Mouse (Mus musculus) hindbrain, embryonic 11.5 days (tissue): ENCODE measurements around the gene Chaf1a. TPM values are rescaled to one million over a fixed set of nuclear protein-coding genes. Genes with fewer than 3 reads are reported as not detected.

Source experiments
- ATAC-seq: fragments of 200-750 bp; cut with Nextera tagmentation; 2 replicates; pipeline ENCODE4 v1.8.0; 2017; ENCODE audit warnings: mild to moderate bottlenecking, moderate TSS enrichment, moderate library complexity; ENCODE audit not compliant: low FRiP score
- DNase-seq: peaks from one replicate; pipeline ENCODE4 v3.0.0-alpha.2; 2015; ENCODE audit warnings: low spot score
- H3K27ac ChIP-seq: fragments of 300-500 bp; sonication (generic); 2 replicates; pipeline ENCODE4 v1.5.1; 2014; ENCODE audit warnings: mild to moderate bottlenecking, low read depth, low read length
- H3K27me3 ChIP-seq: fragments of 300-500 bp; sonication (generic); 2 replicates; pipeline ENCODE4 v1.6.1; 2014; ENCODE audit warnings: mild to moderate bottlenecking, low read length, moderate library complexity, mixed read lengths; ENCODE audit not compliant: control insufficient read depth, insufficient read depth
- H3K36me3 ChIP-seq: fragments of 300-500 bp; sonication (generic); 2 replicates; pipeline ENCODE4 v1.6.1; 2014; ENCODE audit warnings: mild to moderate bottlenecking, low read length, moderate library complexity, mixed read lengths; ENCODE audit not compliant: control insufficient read depth, insufficient read depth
- H3K4me1 ChIP-seq: fragments of 300-500 bp; sonication (generic); replicated peaks from 2 replicates; pipeline ENCODE4 v1.6.1; 2014; ENCODE audit warnings: low read length, mixed read lengths; ENCODE audit not compliant: control insufficient read depth, insufficient read depth
- H3K4me2 ChIP-seq: fragments of 300-500 bp; sonication (generic); replicated peaks from 2 replicates; pipeline ENCODE4 v1.6.1; 2014; ENCODE audit warnings: mild to moderate bottlenecking, low read depth, low read length
- H3K4me3 ChIP-seq: fragments of 300-500 bp; sonication (generic); 2 replicates; pipeline ENCODE4 v1.5.1; 2014; ENCODE audit warnings: low read depth, low read length
- H3K9ac ChIP-seq: fragments of 300-500 bp; sonication (generic); 2 replicates; pipeline ENCODE4 v1.6.1; 2014; ENCODE audit warnings: low read depth, low read length
- H3K9me3 ChIP-seq: fragments of 300-500 bp; sonication (generic); 2 replicates; pipeline ENCODE4 v1.6.1; 2016; ENCODE audit warnings: low read length; ENCODE audit not compliant: control insufficient read depth
- WGBS: fragments of 180-500 bp; shearing (Covaris S2); extraction: QIAGEN DNeasy Blood & Tissue Kit; methylation state at CpG from one replicate; pipeline ENCODE4 v1.1.7; 2014; 5-methylcytosine and 5-hydroxymethylcytosine counted together
- polyA plus RNA-seq: library from polyadenylated mRNA; unstranded; fragments of >200 nt; fragmentation: Nextera tagmentation; extraction: Ambion mirVana; gene quantifications from 2 replicates; pipeline ENCODE4 v1.2.1, GENCODE M21; 2014

Gene Chaf1a
- polyA plus RNA-seq, 1 experiment from 2014 or later = 16.1 TPM

DNA sequence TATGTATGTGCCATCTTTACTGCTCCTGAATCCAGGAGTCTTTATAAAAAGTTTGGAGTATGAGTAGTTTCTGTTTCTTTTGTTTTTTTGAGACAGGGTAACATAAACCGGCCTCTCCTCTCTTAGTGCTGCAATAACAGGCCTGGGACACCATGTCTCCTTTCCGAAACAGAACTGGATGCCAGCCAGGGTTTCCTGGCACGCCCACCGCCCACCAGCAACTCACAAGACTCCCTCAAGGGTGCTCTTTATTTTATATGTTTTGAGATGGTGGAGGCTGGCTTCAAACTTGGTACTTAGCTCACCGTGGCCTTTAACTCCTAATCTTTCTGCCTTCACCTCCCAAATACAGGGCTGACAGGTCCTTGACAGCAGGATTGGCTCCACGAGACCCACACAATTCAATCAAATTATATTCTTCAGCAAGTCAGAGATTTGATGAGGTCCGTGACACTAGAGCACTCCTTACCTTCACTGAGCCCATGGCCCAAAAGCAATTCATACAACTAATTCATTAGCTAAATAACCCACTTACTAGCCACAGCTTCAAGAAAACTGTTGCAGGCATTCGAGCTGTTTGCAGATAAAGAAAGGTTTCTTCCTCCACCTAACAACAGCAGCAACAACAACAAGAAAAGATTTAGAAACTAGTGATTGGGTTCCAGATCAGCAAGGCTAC, 1.5 kb upstream of the Chaf1a start:
- H3K9me3 ChIP-seq = no peaks in the 10 kb centered on the region
- H3K27me3 ChIP-seq = no peaks in the 10 kb centered on the region
- 92% methylated on average over 8 of the region's 8 CpGs for WGBS
- peaks cover 9% of the 10 kb centered on the region for H3K4me1 ChIP-seq
- no peak overlapping the region for H3K4me2 ChIP-seq
- peaks cover 5% of the 10 kb centered on the region; the same call in 1 of the 2 replicates for H3K36me3 ChIP-seq
- ATAC-seq (no peak), DNase-seq (no peak)
- H3K27ac ChIP-seq = no peak overlapping the region
- no peak overlapping the region for H3K4me3 ChIP-seq
- no peak overlapping the region for H3K9ac ChIP-seq

DNA sequence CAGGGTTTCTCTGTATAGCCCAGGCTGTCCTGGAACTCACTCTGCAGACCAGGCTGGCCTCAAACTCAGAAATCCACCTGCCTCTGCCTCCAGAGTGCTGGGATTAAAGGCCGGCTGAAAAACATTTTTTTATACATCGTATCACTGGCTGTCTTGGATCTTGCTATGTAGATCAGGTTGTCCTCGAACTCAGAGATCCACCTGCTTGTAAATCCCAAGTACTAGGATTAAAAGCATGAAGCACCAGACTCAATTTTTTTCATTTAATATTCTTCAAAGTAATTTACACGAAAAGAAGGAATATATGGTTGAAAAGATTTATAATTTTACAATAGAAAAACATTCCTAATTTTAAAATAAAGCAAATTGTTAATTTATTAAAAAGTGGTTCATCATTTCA, 894 bp upstream of the Chaf1a start:
- Histone ChIP-seq H3K9me3 (no peaks in the 10 kb centered on the region), H3K4me2 (peak overlapping the region; percentile 87; the same call in 1 of the 2 replicates), H3K9ac (no peak overlapping the region), H3K27ac (no peak overlapping the region), H3K4me3 (no peak overlapping the region; the same call in 1 of the 2 replicates), H3K36me3 (no peaks in the 10 kb centered on the region), H3K27me3 (no peaks in the 10 kb centered on the region), H3K4me1 (peaks cover 9% of the 10 kb centered on the region)
- WGBS = 85% methylated on average over 4 of the region's 4 CpGs
- ATAC-seq = no peak
- no peak for DNase-seq

DNA sequence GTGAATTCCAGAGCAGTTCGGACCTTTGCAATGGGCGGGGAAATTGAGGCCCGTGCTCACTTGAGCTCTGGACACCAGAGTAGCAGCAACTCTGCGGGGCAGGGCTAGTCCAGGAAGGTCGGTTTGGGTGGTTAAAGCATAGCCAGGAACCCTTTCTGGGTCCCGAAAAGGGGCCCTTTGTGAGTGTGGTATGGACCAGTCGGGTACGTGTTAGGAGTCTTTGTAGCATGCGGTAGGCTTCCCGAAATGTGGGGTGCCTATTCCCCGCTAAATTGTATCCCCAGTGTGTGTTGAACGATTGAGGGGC, 571 bp downstream of the Chaf1a start:
- DNase-seq (peak; percentile 39), ATAC-seq (no peak)
- Histone ChIP-seq H3K27ac (no peak overlapping the region), H3K4me1 (peaks cover 3% of the 10 kb centered on the region; the same call in 1 of the 2 replicates), H3K36me3 (no peaks in the 10 kb centered on the region), H3K9ac (peak overlapping the region; percentile 82), H3K27me3 (no peaks in the 10 kb centered on the region), H3K4me2 (peak overlapping the region; percentile 87), H3K9me3 (no peaks in the 10 kb centered on the region), H3K4me3 (peak overlapping the region; percentile 83)
- 3% methylated on average over 12 of the region's 12 CpGs for WGBS

DNA sequence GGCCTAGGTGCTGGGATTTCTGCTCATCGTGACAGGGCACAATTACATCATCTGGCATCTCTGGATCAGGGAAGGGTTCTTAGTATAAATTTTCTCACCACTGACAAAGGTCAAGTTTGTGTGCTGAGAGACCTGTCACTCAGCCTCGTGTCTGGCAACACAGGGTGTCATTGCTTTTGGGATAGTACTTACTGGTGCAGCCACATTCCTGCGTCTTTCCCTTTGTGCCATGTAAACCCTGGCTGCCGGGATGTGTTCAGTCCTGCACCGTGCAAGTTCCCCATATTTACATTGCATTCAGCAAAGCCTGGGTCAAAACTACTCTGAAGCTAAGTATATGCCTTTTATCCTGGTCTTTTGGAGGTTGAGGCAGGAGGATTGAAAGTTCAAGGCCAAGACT, 11.1 kb downstream of the Chaf1a start:
- Histone ChIP-seq H3K9ac (no peak overlapping the region), H3K27me3 (no peaks in the 10 kb centered on the region), H3K4me1 (no peaks in the 10 kb centered on the region), H3K4me2 (no peak overlapping the region), H3K27ac (no peak overlapping the region), H3K9me3 (no peaks in the 10 kb centered on the region), H3K4me3 (no peak overlapping the region), H3K36me3 (peaks cover 11% of the 10 kb centered on the region)
- DNase-seq = no peak
- ATAC-seq = no peak
- 93% methylated on average over 5 of the region's 5 CpGs for WGBS

DNA sequence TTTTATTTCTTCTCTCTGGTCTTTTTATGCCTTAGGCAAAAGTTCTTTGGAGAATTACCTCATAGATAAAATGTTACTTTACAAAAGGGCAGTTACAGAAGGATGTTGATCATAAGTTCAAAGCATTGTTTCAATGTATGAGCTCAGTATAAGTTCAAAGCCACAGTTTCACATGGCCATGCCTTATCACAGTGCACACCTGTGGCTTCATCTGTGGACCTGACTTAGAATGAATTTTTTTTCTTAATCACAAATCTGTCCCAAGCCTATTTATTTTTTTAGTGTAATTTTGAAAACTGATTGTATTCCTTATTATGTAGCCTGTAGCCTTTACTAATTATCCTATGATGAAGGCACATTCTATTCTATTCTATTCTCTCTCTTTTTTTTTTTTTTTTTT, 14.7 kb downstream of the Chaf1a start:
- no peaks in the 10 kb centered on the region for H3K27me3 ChIP-seq
- no peak for ATAC-seq
- no peak overlapping the region for H3K4me3 ChIP-seq
- no peak for DNase-seq
- H3K9me3 ChIP-seq = no peaks in the 10 kb centered on the region
- no peaks in the 10 kb centered on the region for H3K4me1 ChIP-seq
- no peak overlapping the region for H3K9ac ChIP-seq
- no peak overlapping the region for H3K27ac ChIP-seq
- no peak overlapping the region for H3K4me2 ChIP-seq
- 0 out of 2 replicates have a peak, but pooled peaks cover 2% of the 10 kb centered on the region for H3K36me3 ChIP-seq

DNA sequence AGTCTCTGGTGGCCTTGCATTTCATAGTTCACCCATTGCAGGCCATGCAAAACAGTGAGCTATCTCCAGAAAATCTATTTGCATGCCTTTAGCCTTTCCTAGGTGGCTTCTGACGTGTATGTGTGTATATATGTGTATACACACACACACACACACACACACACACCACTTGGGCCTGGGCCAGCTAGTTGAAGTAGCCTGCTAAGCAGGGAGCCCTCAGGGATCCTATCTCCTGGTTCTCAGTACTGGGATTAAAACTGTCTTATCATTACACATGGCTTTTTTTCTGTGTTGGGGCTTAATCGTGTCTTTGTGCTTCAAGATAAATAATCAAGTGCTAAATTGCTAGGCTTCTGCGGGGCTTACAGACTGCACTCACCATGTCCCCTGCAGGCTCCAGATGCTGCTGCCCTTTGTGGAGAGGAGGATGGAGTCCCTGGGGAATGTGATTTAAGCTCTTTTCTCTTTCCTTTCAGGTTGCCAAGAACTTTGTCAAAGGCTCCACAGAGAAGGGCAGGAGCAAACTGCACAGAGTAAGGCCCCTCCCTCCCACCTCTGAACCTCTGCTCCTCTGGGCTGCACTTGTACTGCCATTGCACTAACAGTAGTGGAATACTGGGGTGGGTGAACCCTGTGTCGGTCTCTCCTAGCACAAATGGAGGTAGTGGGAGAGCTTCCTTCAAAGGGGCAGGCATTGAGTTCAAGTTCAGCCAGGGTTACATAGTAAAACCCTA, 15.9 kb downstream of the Chaf1a start:
- 88% methylated on average over 4 of the region's 4 CpGs for WGBS
- H3K27ac ChIP-seq = no peak overlapping the region
- no peak overlapping the region for H3K4me3 ChIP-seq
- no peaks in the 10 kb centered on the region for H3K9me3 ChIP-seq
- DNase-seq = no peak
- H3K27me3 ChIP-seq = no peaks in the 10 kb centered on the region
- no peak overlapping the region for H3K9ac ChIP-seq
- 0 out of 2 replicates have a peak, but pooled peaks cover 2% of the 10 kb centered on the region for H3K36me3 ChIP-seq
- no peak overlapping the region for H3K4me2 ChIP-seq
- no peaks in the 10 kb centered on the region for H3K4me1 ChIP-seq
- no peak for ATAC-seq

DNA sequence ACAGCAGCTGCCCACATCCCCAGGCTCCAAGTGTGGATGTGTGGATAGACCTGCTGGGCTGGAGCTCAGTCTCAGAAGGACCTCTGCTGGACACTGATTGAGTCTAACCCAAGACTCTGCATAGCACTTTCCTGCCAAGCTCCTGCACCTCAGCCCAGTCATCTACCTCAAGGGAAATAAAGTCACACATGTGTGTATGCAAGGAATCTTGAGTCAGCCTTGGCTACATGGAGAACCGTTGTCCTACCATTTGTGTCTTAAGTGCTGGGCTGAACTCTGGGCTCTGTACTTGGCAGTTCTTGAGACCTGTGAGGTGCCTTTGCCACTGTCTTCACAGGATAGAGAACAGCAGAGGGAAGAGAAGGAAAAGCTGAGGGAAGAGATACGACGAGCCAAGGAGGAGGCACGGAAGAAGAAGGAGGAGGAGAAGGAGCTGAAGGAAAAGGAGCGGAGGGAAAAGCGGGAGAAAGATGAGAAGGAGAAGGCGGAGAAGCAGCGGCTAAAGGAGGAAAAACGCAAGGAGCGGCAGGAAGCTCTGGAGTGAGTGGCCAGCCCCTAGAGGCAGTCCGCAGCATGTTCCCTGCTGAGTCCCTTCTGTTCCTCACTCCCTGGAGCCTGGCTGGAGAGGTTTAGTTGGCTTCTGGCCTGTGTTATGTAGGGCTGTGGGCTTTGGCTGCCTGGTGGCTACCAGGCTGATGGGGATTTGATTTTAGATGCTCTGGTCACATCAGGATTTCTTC, 17.3 kb downstream of the Chaf1a start:
- no peak for DNase-seq
- no peak overlapping the region for H3K9ac ChIP-seq
- ATAC-seq = no peak
- H3K4me1 ChIP-seq = no peaks in the 10 kb centered on the region
- H3K4me2 ChIP-seq = no peak overlapping the region
- no peaks in the 10 kb centered on the region for H3K9me3 ChIP-seq
- peaks cover 2% of the 10 kb centered on the region; the same call in 1 of the 2 replicates for H3K36me3 ChIP-seq
- H3K27ac ChIP-seq = no peak overlapping the region
- H3K27me3 ChIP-seq = no peaks in the 10 kb centered on the region
- H3K4me3 ChIP-seq = no peak overlapping the region
- WGBS = 93% methylated on average over 11 of the region's 11 CpGs

DNA sequence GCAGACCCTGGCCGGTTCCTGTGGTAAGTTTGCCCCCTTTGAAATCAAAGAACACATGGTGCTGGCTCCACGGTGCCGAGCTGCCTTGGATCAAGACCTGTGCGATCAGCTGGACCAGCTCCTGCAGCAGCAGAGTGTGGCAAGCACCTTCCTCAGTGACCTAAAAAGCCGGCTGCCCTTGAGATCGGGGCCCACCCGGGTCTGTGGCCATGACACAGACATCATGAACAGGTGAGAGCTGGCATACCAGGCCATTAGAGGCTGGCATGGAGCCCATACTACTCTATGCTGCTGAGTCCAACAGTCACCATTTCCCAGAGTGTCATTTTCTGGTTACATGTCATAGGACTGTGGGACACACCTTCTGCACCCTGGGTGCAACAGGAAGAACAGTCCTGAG, 21.8 kb downstream of the Chaf1a start:
- Histone ChIP-seq H3K4me1 (no peaks in the 10 kb centered on the region), H3K9me3 (no peaks in the 10 kb centered on the region), H3K4me3 (no peak overlapping the region), H3K27me3 (no peaks in the 10 kb centered on the region), H3K27ac (no peak overlapping the region), H3K36me3 (peaks cover 9% of the 10 kb centered on the region), H3K4me2 (no peak overlapping the region), H3K9ac (no peak overlapping the region)
- ATAC-seq = no peak
- DNase-seq = no peak
- WGBS = 93% methylated on average over 7 of the region's 7 CpGs
